Mouse (Mus musculus): ENCODE data around the gene Clcn2. TPM values are rescaled to one million over a fixed set of nuclear protein-coding genes. Genes with fewer than 3 reads are reported as not detected.
A peak's percentile ranks its signal among the peaks of the same experiment; 100 is the strongest.

The Clcn2 gene
- polyA plus RNA-seq, 2 experiments = 5.6 to 16.7 TPM

GRCm38 (mm10) chr16:20714307-20715080 is 3.1 kb downstream of the Clcn2 start:
- H3K4me3 ChIP-seq (ENCODE audit: insufficient read depth in 1 of 2, low read depth in 2 of 2, low read length in 2 of 2) = peak overlapping the region; percentile 79 to 84
- DNase-seq (ENCODE audit: low read depth in 3 of 3, low spot score in 3 of 3) (no peak), ATAC-seq (ENCODE audit: insufficient read depth) (no peak)
- H3K36me3 ChIP-seq (replicated peaks; ENCODE audit: control insufficient read depth, insufficient read depth, low read depth) = peaks cover 19% of the 10 kb centered on the region
- no peak for TF ChIP-seq CTCF (IDR thresholded peaks at IDR 0.05; ENCODE audit: low read depth)
- no peak for TF ChIP-seq EP300 (IDR thresholded peaks at IDR 0.05; ENCODE audit: low read depth)
- H3K9me3 ChIP-seq (ENCODE audit: control insufficient read depth, low read length) = no peaks in the 10 kb centered on the region
- H3K9ac ChIP-seq (replicated peaks) = peak overlapping the region; percentile 72
- no peaks in the 10 kb centered on the region for H3K27me3 ChIP-seq (ENCODE audit: control insufficient read depth, insufficient read depth, low read length)
- H3K4me2 ChIP-seq (ENCODE audit: low read depth) = peak overlapping the region; percentile 95
- peaks cover 29 to 48% of the 10 kb centered on the region in 2 experiments for H3K4me1 ChIP-seq (replicated peaks; ENCODE audit: control insufficient read depth in 2 of 2, insufficient read depth in 2 of 2, low read length in 1 of 2)
- 54% methylated on average over 11 of the region's 11 CpGs for WGBS (ENCODE audit: insufficient replicate concordance)
- peak overlapping the region; percentile 5; the same call in 1 of the 2 replicates for H3K27ac ChIP-seq

- TF ChIP-seq EP300 (IDR thresholded peaks at IDR 0.05; ENCODE audit: low read depth) = peak; percentile 53; the same call in 1 of the 2 replicates
- TF ChIP-seq CTCF (IDR thresholded peaks at IDR 0.05; ENCODE audit: low read depth) = no peak
- Histone ChIP-seq H3K36me3 (replicated peaks; ENCODE audit: control insufficient read depth, insufficient read depth, low read depth) (peaks cover 19% of the 10 kb centered on the region), H3K4me3 (ENCODE audit: insufficient read depth in 1 of 2, low read depth in 2 of 2, low read length in 2 of 2) (peak overlapping the region; percentile 31 to 84), H3K9ac (replicated peaks) (peak overlapping the region; percentile 72), H3K9me3 (ENCODE audit: control insufficient read depth, low read length) (no peaks in the 10 kb centered on the region), H3K27ac (peak overlapping the region; percentile 65), H3K4me1 (replicated peaks; ENCODE audit: control insufficient read depth in 2 of 2, insufficient read depth in 2 of 2, low read length in 1 of 2) (peaks cover 22 to 42% of the 10 kb centered on the region in 2 experiments), H3K27me3 (ENCODE audit: control insufficient read depth, insufficient read depth, low read length) (no peaks in the 10 kb centered on the region), H3K4me2 (ENCODE audit: low read depth) (peak overlapping the region; percentile 95)
- peak; percentile 36 for ATAC-seq (ENCODE audit: insufficient read depth)
- DNase-seq (ENCODE audit: low read depth in 3 of 3, low spot score in 3 of 3) = peak; percentile 66 to 76 (median 70)
- 28% methylated on average over 7 of the region's 7 CpGs for WGBS (ENCODE audit: insufficient replicate concordance)
These were observed 4.7 kb downstream of the Clcn2 start for GRCm38 (mm10) chr16:20712889-20713288.

DNA sequence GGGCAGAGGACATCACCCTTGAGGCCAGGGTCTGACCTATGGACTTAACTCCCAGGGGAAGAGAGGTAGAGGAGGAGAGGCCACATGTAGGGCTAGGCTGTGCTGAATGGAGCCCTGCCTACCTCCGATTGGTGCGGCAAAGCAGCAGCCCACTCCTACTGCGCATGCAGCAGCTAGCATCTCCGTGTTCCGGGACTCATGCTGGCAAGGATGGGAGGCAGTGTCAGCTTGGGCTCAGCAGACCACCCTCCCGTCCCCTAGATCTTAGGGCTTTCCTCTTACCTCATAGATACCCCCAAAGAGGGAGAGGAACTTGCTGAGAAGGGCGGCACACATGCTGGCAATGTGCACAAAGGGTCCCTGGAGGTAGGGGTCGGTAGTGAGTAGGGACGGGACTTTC is 5.4 kb downstream of the Clcn2 start:
- Histone ChIP-seq H3K9me3 (ENCODE audit: control insufficient read depth, low read length) (no peaks in the 10 kb centered on the region), H3K27ac (no peak overlapping the region; the same call in 1 of the 2 replicates), H3K4me3 (ENCODE audit: insufficient read depth in 1 of 2, low read depth in 2 of 2, low read length in 2 of 2) (no peak overlapping the region), H3K27me3 (ENCODE audit: control insufficient read depth, insufficient read depth, low read length) (no peaks in the 10 kb centered on the region), H3K4me1 (replicated peaks; ENCODE audit: control insufficient read depth in 2 of 2, insufficient read depth in 2 of 2, low read length in 1 of 2) (peaks cover 27 to 49% of the 10 kb centered on the region in 2 experiments), H3K4me2 (ENCODE audit: low read depth) (peak overlapping the region; percentile 95), H3K9ac (replicated peaks) (no peak overlapping the region), H3K36me3 (replicated peaks; ENCODE audit: control insufficient read depth, insufficient read depth, low read depth) (peaks cover 21% of the 10 kb centered on the region)
- TF ChIP-seq EP300 (IDR thresholded peaks at IDR 0.05; ENCODE audit: low read depth) = no peak
- no peak for TF ChIP-seq CTCF (IDR thresholded peaks at IDR 0.05; ENCODE audit: low read depth)
- ATAC-seq (ENCODE audit: insufficient read depth) (no peak), DNase-seq (ENCODE audit: low read depth in 3 of 3, low spot score in 3 of 3) (no peak)
- 72% methylated on average over 9 of the region's 9 CpGs for WGBS (ENCODE audit: insufficient replicate concordance)

DNA sequence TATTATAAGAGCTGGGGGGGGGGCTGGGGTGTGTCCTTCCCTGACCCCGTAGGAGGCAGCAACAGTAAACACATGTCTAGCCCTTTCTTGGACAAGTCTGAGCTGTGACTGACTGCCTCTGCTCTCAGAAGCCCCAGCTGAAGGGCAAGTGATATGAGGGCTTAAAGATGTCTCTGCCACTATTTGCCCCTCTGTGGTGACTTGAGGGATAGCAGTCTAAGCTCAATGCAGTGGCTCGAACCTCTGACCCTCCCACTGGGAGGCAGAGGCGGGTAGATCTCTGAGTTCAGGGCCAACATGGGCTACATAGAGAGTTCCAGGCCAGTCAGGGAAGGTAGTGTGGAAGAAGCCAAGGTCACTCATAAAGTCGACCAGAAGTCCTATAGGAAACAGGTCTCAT is 6.7 kb downstream of the Clcn2 start:
- Histone ChIP-seq H3K4me3 (ENCODE audit: insufficient read depth in 1 of 2, low read depth in 2 of 2, low read length in 2 of 2) (no peak overlapping the region), H3K9me3 (ENCODE audit: control insufficient read depth, low read length) (no peaks in the 10 kb centered on the region), H3K36me3 (replicated peaks; ENCODE audit: control insufficient read depth, insufficient read depth, low read depth) (peaks cover 21% of the 10 kb centered on the region), H3K4me2 (ENCODE audit: low read depth) (no peak overlapping the region), H3K9ac (replicated peaks) (no peak overlapping the region), H3K27me3 (ENCODE audit: control insufficient read depth, insufficient read depth, low read length) (no peaks in the 10 kb centered on the region), H3K4me1 (replicated peaks; ENCODE audit: control insufficient read depth in 2 of 2, insufficient read depth in 2 of 2, low read length in 1 of 2) (peaks cover 41 to 58% of the 10 kb centered on the region in 2 experiments), H3K27ac (peak overlapping the region; percentile 5)
- no peak for ATAC-seq (ENCODE audit: insufficient read depth)
- no peak for TF ChIP-seq EP300 (IDR thresholded peaks at IDR 0.05; ENCODE audit: low read depth)
- peak; percentile 75 for TF ChIP-seq CTCF (IDR thresholded peaks at IDR 0.05; ENCODE audit: low read depth)
- no peak for DNase-seq (ENCODE audit: low read depth in 3 of 3, low spot score in 3 of 3)
- WGBS (ENCODE audit: insufficient replicate concordance) = 39% methylated on average over 4 of the region's 4 CpGs

- peaks cover 21% of the 10 kb centered on the region for H3K36me3 ChIP-seq (replicated peaks; ENCODE audit: control insufficient read depth, insufficient read depth, low read depth)
These were observed 7.2 kb downstream of the Clcn2 start for GRCm38 (mm10) chr16:20710370-20710769.

More at GRCm38 (mm10) chr16:20710370-20710769, 7.2 kb downstream of the Clcn2 start:
- 87% methylated on average over 11 of the region's 11 CpGs for WGBS (ENCODE audit: insufficient replicate concordance)
- H3K4me1 ChIP-seq (replicated peaks; ENCODE audit: control insufficient read depth in 2 of 2, insufficient read depth in 2 of 2, low read length in 1 of 2) = peaks cover 44 to 61% of the 10 kb centered on the region in 2 experiments
- H3K27ac ChIP-seq = no peak overlapping the region; the same call in 1 of the 2 replicates
- ATAC-seq (ENCODE audit: insufficient read depth) (no peak), DNase-seq (ENCODE audit: low read depth in 3 of 3, low spot score in 3 of 3) (no peak)
- H3K27me3 ChIP-seq (ENCODE audit: control insufficient read depth, insufficient read depth, low read length) = no peaks in the 10 kb centered on the region
- no peak overlapping the region for H3K4me3 ChIP-seq (ENCODE audit: insufficient read depth in 1 of 2, low read depth in 2 of 2, low read length in 2 of 2)
- H3K9me3 ChIP-seq (ENCODE audit: control insufficient read depth, low read length) = no peaks in the 10 kb centered on the region
- no peak overlapping the region for H3K9ac ChIP-seq (replicated peaks)
- no peak for TF ChIP-seq EP300 (IDR thresholded peaks at IDR 0.05; ENCODE audit: low read depth)
- H3K4me2 ChIP-seq (ENCODE audit: low read depth) = no peak overlapping the region
